In the genomic region with DNA sequence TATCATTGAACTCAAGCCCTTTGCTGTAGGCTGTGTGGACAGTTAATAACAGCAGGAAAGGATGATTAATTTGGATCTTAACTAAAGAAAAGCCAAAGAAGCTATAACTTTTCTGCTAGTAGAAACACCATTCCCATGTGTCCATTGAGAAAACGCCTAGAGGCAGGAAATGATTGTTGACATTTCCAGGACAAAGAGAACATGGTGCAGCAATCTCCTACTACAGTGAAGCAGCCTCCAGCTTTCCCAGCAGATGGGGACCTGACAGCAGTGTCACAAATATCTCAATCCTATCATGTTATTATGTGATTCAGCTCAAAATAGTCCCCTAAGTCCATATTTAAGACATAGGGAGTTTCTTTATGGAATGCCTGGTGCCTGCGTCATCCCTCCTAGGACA, we compare ENCODE assay signal across 20 mouse cellular contexts.
"Had no signal": no experiment of that assay in that cellular context is flagged by ENCODE, and none has a peak within 500 bp of the region (broad histone marks: within the 10 kb centered on the region; RNA-seq: fewer than 3 reads in every experiment).

No protein-coding gene starts in this region.

- ATAC-seq: intestine, postnatal 0 days; liver, embryonic 12.5 days; midbrain, embryonic 15.5 days had no signal

- H3K9me3 ChIP-seq: limb, embryonic 10.5 days; limb, embryonic 13.5 days; liver, embryonic 12.5 days; liver, embryonic 15.5 days; midbrain, embryonic 12.5 days; midbrain, embryonic 15.5 days; neural tube, embryonic 13.5 days; stomach, embryonic 15.5 days had no signal

- DNase-seq: layer of hippocampus, adult 9-11 months; liver; lung, adult 18-20 months; lung, postnatal 14 days; retina, postnatal 1 day; right cerebral cortex, postnatal 25 days; spleen, adult 18-20 months; thymus, postnatal 25 days had no signal

- H3K4me1 ChIP-seq: limb, embryonic 10.5 days; limb, embryonic 13.5 days; liver, embryonic 12.5 days; liver, embryonic 15.5 days; midbrain, embryonic 12.5 days; midbrain, embryonic 15.5 days; neural tube, embryonic 13.5 days; stomach, embryonic 15.5 days had no signal

- H3K9ac ChIP-seq: limb, embryonic 13.5 days; liver, embryonic 12.5 days; liver, embryonic 15.5 days; midbrain, embryonic 12.5 days; midbrain, embryonic 15.5 days; neural tube, embryonic 13.5 days; stomach, embryonic 15.5 days had no signal

- H3K36me3 ChIP-seq: limb, embryonic 10.5 days; limb, embryonic 13.5 days; liver, embryonic 12.5 days; liver, embryonic 15.5 days; midbrain, embryonic 12.5 days; midbrain, embryonic 15.5 days; neural tube, embryonic 13.5 days; stomach, embryonic 15.5 days had no signal

- H3K4me2 ChIP-seq: limb, embryonic 13.5 days; liver, embryonic 12.5 days; liver, embryonic 15.5 days; midbrain, embryonic 12.5 days; midbrain, embryonic 15.5 days; neural tube, embryonic 13.5 days; stomach, embryonic 15.5 days had no signal

- H3K4me3 ChIP-seq: layer of hippocampus, adult 2 months; limb, embryonic 10.5 days; limb, embryonic 13.5 days; liver, embryonic 12.5 days; liver, embryonic 15.5 days; midbrain, embryonic 12.5 days; midbrain, embryonic 15.5 days; myocyte; neural tube, embryonic 13.5 days; stomach, embryonic 15.5 days had no signal

- H3K27ac ChIP-seq: layer of hippocampus, adult 2 months; limb, embryonic 10.5 days; limb, embryonic 13.5 days; liver, embryonic 12.5 days; liver, embryonic 15.5 days; macrophage; midbrain, embryonic 12.5 days; midbrain, embryonic 15.5 days; neural tube, embryonic 13.5 days; stomach, embryonic 15.5 days had no signal

- H3K27me3 ChIP-seq: limb, embryonic 13.5 days; liver, embryonic 12.5 days; liver, embryonic 15.5 days; midbrain, embryonic 12.5 days; midbrain, embryonic 15.5 days; neural tube, embryonic 13.5 days; stomach, embryonic 15.5 days had no signal
